Mouse (Mus musculus) midbrain, embryonic 12.5 days (tissue): ENCODE data around the gene Mrpl36. TPM values are rescaled to one million over a fixed set of nuclear protein-coding genes. Genes with fewer than 3 reads are reported as not detected.

ENCODE experiments used
- ATAC-seq: fragments of 200-750 bp; cut with Nextera tagmentation; 2 replicates; pipeline ENCODE4 v1.8.0; 2017; ENCODE audit warnings: low read depth, moderate TSS enrichment, moderate library complexity; ENCODE audit not compliant: low FRiP score
- H3K27ac ChIP-seq: fragments of 300-500 bp; sonication (generic); replicated peaks from 2 replicates; pipeline ENCODE4 v1.5.1; 2016; ENCODE audit warnings: mild to moderate bottlenecking
- H3K27me3 ChIP-seq: fragments of 300-500 bp; sonication (generic); 2 replicates; pipeline ENCODE4 v1.6.1; 2016; ENCODE audit warnings: mild to moderate bottlenecking
- H3K36me3 ChIP-seq: fragments of 300-500 bp; sonication (generic); 2 replicates; pipeline ENCODE4 v1.6.1; 2016
- H3K4me1 ChIP-seq: fragments of 300-500 bp; sonication (generic); 2 replicates; pipeline ENCODE4 v1.6.1; 2016
- H3K4me2 ChIP-seq: fragments of 300-500 bp; sonication (generic); replicated peaks from 2 replicates; pipeline ENCODE4 v1.6.1; 2016; ENCODE audit warnings: mild to moderate bottlenecking, moderate library complexity
- H3K4me3 ChIP-seq: fragments of 300-500 bp; sonication (generic); 2 replicates; pipeline ENCODE4 v1.5.1; 2016; ENCODE audit warnings: mild to moderate bottlenecking
- H3K9ac ChIP-seq: fragments of 300-500 bp; sonication (generic); replicated peaks from 2 replicates; pipeline ENCODE4 v1.6.1; 2016; ENCODE audit warnings: mild to moderate bottlenecking, moderate library complexity
- H3K9me3 ChIP-seq: fragments of 300-500 bp; sonication (generic); 2 replicates; pipeline ENCODE4 v1.6.1; 2016; ENCODE audit warnings: mild to moderate bottlenecking
- WGBS: fragments of 180-500 bp; shearing (Covaris S2); methylation state at CpG from one replicate; pipeline ENCODE4 v1.1.7; 2016; 5-methylcytosine and 5-hydroxymethylcytosine counted together
- polyA plus RNA-seq: library from polyadenylated mRNA; unstranded; fragments of >200 nt; fragmentation: Nextera tagmentation; extraction: Ambion mirVana; gene quantifications from 2 replicates; pipeline ENCODE4 v1.2.1, GENCODE M21; 2016

Gene Mrpl36
- polyA plus RNA-seq, 1 experiment from 2014 or later, result 106 TPM

DNA sequence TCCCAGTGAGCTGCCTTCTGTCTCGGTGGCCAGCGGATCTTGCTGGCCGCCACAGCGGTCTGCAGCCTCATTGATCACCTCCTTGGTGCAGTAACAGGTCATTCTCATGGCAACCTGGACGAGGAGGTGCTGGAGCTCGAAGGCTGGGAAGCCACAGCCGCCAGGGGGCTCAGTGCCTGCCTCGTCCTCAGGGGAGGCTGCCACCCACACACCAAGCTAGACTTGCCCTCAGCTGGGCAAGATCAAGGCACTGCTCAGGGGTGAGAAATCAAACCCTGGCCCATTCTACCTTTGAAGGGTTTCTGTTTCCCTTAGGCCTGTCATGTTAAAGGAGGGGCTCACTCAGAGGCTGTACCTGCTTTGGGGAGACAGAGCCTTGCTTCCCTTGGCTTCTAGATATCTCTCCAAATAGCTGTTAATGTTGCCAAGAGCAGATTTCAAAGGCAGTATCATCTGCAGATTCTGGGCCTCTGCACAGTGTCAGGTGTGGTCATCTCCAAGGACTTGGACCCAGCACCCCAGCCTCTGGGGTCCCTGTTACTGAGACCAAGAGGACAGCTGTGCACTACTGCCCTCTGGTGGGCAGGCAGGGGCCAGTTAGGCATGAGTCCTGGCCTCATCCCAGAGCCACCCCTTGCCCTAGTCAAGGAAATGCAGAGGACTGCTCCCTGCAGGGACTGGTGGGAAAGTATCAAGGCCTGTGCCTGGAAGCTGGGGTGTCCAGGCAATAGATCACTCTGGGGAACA, 18.0 kb upstream of the Mrpl36 start:
- no peak overlapping the region for H3K9ac ChIP-seq
- no peak overlapping the region for H3K27ac ChIP-seq
- peak; percentile 59 for ATAC-seq
- 0 out of 2 replicates have a peak overlapping the region, but pooled peaks have one; percentile 6 for H3K4me2 ChIP-seq
- H3K4me1 ChIP-seq, result peaks cover 25% of the 10 kb centered on the region
- no peaks in the 10 kb centered on the region for H3K36me3 ChIP-seq
- no peaks in the 10 kb centered on the region for H3K9me3 ChIP-seq
- peaks cover 39% of the 10 kb centered on the region for H3K27me3 ChIP-seq
- no peak overlapping the region for H3K4me3 ChIP-seq
- 19% methylated on average over 8 of the region's 8 CpGs for WGBS

DNA sequence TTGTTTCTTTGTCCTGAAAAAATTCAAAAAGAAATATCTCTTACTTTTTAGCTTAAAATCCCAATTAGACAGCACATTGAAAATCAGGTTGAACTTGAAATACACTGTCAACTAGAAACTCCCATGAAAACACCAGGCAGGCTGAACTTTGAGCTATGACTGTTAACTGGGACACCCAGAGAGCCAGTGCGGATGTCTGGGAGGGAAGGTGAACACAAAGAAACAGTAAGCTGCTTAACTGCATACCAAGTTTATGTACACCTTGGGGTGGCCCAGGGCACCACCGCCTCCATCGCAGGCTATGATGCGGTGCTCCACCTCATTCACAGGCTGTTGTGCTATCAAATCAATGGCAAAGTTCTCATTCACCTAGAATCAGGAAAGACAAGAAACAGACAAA, 8.3 kb upstream of the Mrpl36 start:
- peaks cover 7% of the 10 kb centered on the region; the same call in 1 of the 2 replicates for H3K9me3 ChIP-seq
- H3K4me3 ChIP-seq, result no peak overlapping the region
- H3K9ac ChIP-seq, result no peak overlapping the region
- peaks cover 69% of the 10 kb centered on the region for H3K36me3 ChIP-seq
- no peak for ATAC-seq
- H3K4me1 ChIP-seq, result no peaks in the 10 kb centered on the region
- H3K4me2 ChIP-seq, result no peak overlapping the region
- no peak overlapping the region for H3K27ac ChIP-seq
- WGBS, result 93% methylated on average over 4 of the region's 4 CpGs
- H3K27me3 ChIP-seq, result no peaks in the 10 kb centered on the region

DNA sequence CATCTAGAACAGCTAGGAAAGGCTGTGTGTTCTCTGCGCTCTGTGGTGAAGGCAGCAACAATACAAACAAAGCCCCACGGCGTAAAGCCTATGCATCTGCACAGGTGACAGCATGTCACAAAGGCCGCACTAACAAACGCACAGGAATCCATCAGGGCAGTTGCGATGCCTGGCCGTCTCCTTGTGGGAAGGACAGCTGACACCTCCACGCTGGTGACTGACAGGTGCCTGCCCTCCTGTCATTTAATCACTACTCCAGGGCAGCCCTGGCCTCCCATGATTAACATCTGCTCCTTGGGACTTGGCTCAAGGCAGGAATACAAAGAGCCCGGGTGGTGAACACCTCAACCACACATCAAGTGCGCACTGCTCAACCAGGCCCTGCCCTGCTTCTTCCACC, 5.7 kb upstream of the Mrpl36 start:
- H3K4me2 ChIP-seq, result no peak overlapping the region
- no peak overlapping the region for H3K9ac ChIP-seq
- WGBS, result 91% methylated on average over 10 of the region's 10 CpGs
- peaks cover 73% of the 10 kb centered on the region for H3K36me3 ChIP-seq
- no peak overlapping the region for H3K27ac ChIP-seq
- no peak overlapping the region for H3K4me3 ChIP-seq
- H3K4me1 ChIP-seq, result peaks cover 3% of the 10 kb centered on the region
- peaks cover under 1% of the 10 kb centered on the region; the same call in 1 of the 2 replicates for H3K9me3 ChIP-seq
- no peaks in the 10 kb centered on the region for H3K27me3 ChIP-seq
- no peak for ATAC-seq

DNA sequence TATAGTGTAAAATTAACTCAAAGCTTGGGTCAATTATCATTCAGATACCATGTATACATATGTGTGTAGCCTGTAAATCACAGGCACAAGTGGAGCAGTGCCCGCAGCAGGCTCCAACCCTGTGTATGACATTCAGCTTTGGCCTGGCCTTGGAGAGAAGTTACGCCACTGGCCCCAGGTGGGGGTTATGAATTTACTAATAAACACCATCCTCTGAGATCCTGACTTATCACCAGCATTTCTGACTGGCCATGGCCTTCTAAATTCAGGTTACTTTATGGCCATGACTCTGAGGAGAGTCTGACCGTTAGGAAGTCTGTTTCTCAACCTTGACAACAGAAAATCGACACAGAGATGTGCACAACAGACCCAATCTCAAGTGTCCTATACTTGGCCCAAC, 4.9 kb upstream of the Mrpl36 start:
- H3K36me3 ChIP-seq, result peaks cover 65% of the 10 kb centered on the region
- H3K9me3 ChIP-seq, result no peaks in the 10 kb centered on the region; the same call in 1 of the 2 replicates
- no peak overlapping the region for H3K9ac ChIP-seq
- H3K27me3 ChIP-seq, result no peaks in the 10 kb centered on the region
- H3K4me2 ChIP-seq, result no peak overlapping the region
- no peak for ATAC-seq
- 94% methylated on average over 4 of the region's 4 CpGs for WGBS
- H3K27ac ChIP-seq, result no peak overlapping the region
- H3K4me1 ChIP-seq, result peaks cover 5% of the 10 kb centered on the region
- no peak overlapping the region for H3K4me3 ChIP-seq

DNA sequence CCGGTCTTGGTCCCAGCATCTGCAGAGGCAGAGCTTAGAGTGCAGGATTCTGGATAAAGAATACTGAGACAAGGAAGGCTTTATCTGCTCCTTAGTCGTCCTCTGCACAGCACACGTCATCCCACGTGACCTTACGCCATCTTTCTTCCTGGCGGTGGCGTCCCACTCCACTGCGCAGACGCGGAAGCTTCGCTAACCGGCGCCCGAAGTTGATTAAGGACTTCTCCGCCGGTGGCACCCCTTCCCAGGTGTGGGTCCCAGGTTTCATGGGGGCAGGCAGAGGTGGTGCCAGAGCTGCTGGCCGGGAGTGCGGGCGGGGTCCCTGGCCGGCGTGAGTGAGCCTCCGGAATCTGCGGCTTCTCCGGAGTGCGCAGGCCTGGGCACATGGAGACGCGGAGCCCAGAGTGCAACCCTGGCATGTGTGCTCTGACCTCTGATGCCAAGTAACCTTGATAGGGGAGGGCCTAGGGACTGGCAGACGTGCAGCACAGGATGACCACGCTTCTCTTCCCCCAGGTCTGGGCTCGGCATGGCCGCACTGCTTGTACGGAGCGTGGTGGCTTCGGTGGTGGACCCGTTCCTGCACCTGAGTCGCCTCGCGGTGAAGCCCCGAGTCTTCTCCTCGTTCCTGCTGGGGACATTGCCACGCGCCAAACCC, 2.7 kb downstream of the Mrpl36 start:
- H3K27me3 ChIP-seq, result no peaks in the 10 kb centered on the region
- WGBS, result under 1% methylated on average over 42 of the region's 42 CpGs
- peak overlapping the region; percentile 98 for H3K4me2 ChIP-seq
- H3K9me3 ChIP-seq, result no peaks in the 10 kb centered on the region
- 0 out of 2 replicates have a peak, but pooled peaks cover 5% of the 10 kb centered on the region for H3K36me3 ChIP-seq
- peak overlapping the region; percentile 83 for H3K27ac ChIP-seq
- H3K4me1 ChIP-seq, result peaks cover 19% of the 10 kb centered on the region
- peak overlapping the region; percentile 57 for H3K4me3 ChIP-seq
- peak; percentile 87 for ATAC-seq
- peak overlapping the region; percentile 79 for H3K9ac ChIP-seq

DNA sequence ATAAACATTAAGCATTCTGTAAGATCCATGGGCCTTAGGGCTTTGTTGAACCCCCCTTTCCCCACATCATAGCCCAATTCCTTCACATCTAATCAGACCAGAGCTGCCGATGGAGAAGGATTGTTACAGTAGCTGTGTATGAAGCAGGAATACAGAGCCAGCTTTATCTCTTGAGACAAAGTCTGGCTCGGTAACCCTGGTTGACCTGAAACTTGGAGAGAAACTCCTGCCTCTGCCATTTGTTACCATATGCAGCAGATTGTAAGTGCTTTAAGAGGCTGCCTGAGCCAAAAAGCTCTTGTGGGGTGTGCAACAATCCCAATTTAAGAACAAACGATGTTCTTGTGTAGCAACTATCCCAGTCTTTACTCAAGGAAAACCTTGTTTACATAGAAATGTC, 3.4 kb downstream of the Mrpl36 start:
- Histone ChIP-seq H3K4me1 (peaks cover 19% of the 10 kb centered on the region), H3K27ac (no peak overlapping the region), H3K27me3 (no peaks in the 10 kb centered on the region), H3K9ac (peak overlapping the region; percentile 79), H3K4me2 (peak overlapping the region; percentile 98), H3K9me3 (no peaks in the 10 kb centered on the region), H3K4me3 (peak overlapping the region; percentile 57), H3K36me3 (no peaks in the 10 kb centered on the region)
- WGBS, result 84% methylated on average over 3 of the region's 3 CpGs
- no peak for ATAC-seq

DNA sequence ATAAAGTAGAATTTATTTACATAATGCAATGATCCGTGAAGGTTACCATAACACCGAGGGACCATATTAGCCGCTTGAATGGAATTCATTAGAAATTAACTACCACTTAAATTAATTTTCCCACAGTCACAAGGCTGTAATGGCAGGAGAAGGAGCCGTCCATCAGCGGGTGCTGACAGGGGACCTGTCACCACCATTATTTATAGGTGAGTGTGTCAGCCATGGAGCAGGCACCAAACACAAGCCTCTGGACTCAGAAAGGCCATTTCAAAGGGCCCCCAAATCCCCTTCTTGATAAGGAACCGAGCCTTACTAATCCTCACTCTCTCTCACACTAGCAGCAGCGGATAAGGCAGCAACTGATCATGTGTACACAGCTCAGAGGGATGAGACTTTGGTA, 8.4 kb downstream of the Mrpl36 start:
- Histone ChIP-seq H3K4me3 (no peak overlapping the region), H3K4me1 (peaks cover 1% of the 10 kb centered on the region), H3K4me2 (no peak overlapping the region), H3K36me3 (no peaks in the 10 kb centered on the region), H3K27me3 (no peaks in the 10 kb centered on the region), H3K9ac (no peak overlapping the region), H3K9me3 (no peaks in the 10 kb centered on the region), H3K27ac (no peak overlapping the region)
- ATAC-seq, result no peak
- WGBS, result 65% methylated on average over 7 of the region's 7 CpGs

DNA sequence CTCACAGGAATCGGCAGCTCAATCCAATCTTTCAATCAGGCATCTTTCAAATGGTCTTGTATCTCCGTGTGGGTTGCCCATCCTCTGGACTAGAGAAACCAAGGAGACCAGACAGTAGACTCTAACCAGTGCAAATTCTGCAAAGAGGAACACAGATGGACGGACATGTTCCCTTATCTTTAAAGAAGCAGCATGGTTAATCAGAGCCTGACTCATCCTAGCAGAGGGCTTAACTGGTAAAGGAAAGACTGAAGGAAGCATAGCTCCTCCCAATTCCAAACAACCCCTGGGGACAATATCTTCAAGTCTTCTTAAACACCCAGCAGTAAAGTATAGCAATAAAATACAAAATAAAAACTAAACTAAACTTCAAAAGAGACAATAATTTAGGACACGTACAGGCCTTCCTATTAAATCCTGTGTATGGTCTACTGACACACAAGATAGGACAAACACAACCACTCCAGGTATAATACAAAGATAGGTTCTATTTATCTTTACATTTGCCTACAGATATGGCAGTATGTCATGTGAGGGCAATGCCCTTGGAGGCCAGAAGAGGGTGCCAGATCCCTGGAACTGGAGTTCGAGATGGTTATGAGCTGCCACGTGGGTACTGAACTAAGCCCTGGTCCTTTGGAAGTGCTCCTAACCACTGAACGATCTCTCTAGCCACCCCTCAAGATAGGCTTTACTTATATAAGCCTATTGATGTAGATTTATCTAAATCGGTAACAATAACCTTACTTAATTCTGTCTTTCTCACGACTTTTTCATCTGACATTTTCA, 17.0 kb downstream of the Mrpl36 start:
- no peak overlapping the region for H3K4me3 ChIP-seq
- H3K27ac ChIP-seq, result no peak overlapping the region
- no peaks in the 10 kb centered on the region for H3K9me3 ChIP-seq
- H3K4me2 ChIP-seq, result no peak overlapping the region
- ATAC-seq, result no peak
- 79% methylated on average over 9 of the region's 9 CpGs for WGBS
- no peaks in the 10 kb centered on the region for H3K36me3 ChIP-seq
- no peaks in the 10 kb centered on the region for H3K27me3 ChIP-seq
- H3K9ac ChIP-seq, result no peak overlapping the region
- no peaks in the 10 kb centered on the region for H3K4me1 ChIP-seq

DNA sequence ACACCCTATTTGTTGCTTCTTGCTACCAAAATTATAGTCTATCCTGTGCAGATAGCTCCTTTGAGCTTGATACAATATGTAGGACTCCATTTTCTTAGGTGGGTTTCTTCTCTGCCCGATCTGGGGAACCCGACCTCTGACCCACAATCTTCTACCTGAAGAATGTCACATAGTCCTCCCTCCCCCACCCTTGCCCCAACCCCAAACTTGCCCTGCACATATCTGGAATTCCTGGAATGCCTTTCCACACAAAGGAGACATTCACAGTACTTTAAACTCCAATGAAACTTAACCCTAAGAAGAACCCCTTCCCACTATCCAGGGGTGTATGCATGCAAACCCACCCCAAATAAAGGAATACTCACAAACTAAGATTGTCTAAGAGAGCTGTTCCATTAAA, 17.8 kb downstream of the Mrpl36 start:
- H3K27me3 ChIP-seq, result no peaks in the 10 kb centered on the region
- H3K4me2 ChIP-seq, result no peak overlapping the region
- H3K36me3 ChIP-seq, result no peaks in the 10 kb centered on the region
- H3K9ac ChIP-seq, result no peak overlapping the region
- no peak overlapping the region for H3K4me3 ChIP-seq
- H3K27ac ChIP-seq, result no peak overlapping the region
- H3K9me3 ChIP-seq, result no peaks in the 10 kb centered on the region
- no peak for ATAC-seq
- H3K4me1 ChIP-seq, result no peaks in the 10 kb centered on the region
- 59% methylated on average over 2 of the region's 2 CpGs for WGBS

DNA sequence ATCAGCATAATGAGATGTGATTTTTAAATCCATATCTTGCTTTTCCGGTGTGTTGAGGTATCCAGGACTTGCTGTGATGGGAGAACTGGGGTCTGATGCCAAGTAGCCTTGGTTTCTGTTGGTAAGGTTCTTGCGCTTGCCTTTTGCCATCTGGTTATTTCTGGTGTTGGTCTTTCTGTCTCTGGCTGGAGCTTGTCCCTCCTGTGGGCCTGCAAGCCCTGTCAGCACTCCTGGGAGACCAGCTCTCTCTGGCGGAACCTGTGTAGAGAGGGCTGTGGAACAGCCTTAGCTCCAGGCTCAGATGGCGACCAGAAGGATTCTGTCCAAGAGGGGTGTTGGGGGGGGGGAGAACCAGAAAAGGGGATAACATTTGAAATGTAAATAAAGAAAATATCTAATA, 18.4 kb downstream of the Mrpl36 start:
- Histone ChIP-seq H3K4me2 (no peak overlapping the region), H3K27me3 (no peaks in the 10 kb centered on the region), H3K4me1 (no peaks in the 10 kb centered on the region), H3K9me3 (no peaks in the 10 kb centered on the region), H3K27ac (no peak overlapping the region), H3K36me3 (no peaks in the 10 kb centered on the region), H3K9ac (no peak overlapping the region), H3K4me3 (no peak overlapping the region)
- no peak for ATAC-seq
- WGBS, result 75% methylated on average over 4 of the region's 4 CpGs

DNA sequence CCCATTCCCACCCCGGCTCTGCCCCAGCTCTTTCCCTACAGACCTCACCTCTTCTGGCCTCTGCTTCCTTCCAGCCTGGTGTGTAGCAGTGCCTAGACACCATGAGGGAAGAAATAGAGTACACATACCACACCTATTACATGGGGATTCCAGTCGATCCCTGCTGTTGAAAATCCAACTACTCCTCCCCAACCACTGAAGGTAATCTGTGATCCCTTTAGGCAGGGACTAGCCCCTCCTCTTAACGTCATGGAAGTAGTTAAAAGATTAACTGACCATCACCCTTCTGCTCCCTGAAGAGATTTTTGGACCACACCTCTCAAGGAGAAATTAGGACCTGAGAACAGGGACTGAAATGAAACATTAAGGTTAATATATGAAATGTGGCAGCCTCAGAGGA, 18.9 kb downstream of the Mrpl36 start:
- Histone ChIP-seq H3K36me3 (no peaks in the 10 kb centered on the region), H3K27me3 (no peaks in the 10 kb centered on the region), H3K4me1 (no peaks in the 10 kb centered on the region), H3K4me2 (no peak overlapping the region), H3K9ac (no peak overlapping the region), H3K27ac (no peak overlapping the region), H3K9me3 (no peaks in the 10 kb centered on the region), H3K4me3 (no peak overlapping the region)
- no peak for ATAC-seq
- WGBS, result 72% methylated on average over 3 of the region's 3 CpGs
